Mouse (Mus musculus): Measurements from ENCODE around the gene Fam110a.

DNA sequence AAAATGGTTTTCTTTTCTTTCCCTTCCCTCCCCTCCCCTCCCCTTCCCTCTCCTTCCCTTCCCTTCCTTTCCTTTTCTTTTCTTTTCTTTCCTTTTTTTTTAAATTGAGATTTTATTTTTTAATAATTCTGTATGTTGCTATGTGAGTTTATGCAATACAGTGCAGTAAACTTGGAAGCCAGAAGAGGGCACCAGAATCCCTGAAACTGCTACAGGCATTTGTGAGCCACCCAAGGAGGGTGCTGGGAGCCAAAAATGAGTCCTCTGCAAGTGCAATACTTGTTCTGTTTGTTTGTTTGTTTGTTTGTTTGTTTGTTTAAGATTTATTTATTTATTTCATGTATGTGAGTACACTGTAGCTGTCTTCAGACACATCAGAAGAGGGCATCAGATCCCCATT lies 42.0 kb upstream of the Fam110a start:
- TF ChIP-seq POLR2A (IDR thresholded peaks at IDR 0.05; ENCODE audit: borderline replicate concordance, low read depth, low read length) (no peak), CTCF (IDR thresholded peaks at IDR 0.05; ENCODE audit: low read depth, low read length) (no peak)
